Mouse (Mus musculus): ENCODE data around the gene Tef.
A peak's percentile ranks its signal among the peaks of the same experiment; 100 is the strongest.

The Tef gene

DNA sequence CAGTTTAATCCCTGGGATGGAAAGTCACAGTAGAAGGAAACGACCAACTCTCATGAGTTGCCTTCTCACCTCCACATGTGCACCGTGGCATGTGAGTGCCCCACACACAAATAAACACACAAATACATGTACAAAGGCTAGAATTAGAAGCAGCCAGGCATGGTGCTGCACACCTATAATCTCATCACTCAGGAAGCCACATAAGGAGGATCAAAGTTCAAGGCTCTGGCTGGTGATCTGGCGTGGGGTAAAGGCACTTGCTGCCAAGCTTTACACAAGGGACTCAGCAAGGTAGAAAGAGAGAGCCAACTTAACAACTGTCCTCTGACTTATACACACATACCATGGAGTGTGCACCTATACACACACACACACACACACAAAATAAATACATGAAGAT, 1.8 kb upstream of the Tef start:
- no peak for DNase-seq

DNA sequence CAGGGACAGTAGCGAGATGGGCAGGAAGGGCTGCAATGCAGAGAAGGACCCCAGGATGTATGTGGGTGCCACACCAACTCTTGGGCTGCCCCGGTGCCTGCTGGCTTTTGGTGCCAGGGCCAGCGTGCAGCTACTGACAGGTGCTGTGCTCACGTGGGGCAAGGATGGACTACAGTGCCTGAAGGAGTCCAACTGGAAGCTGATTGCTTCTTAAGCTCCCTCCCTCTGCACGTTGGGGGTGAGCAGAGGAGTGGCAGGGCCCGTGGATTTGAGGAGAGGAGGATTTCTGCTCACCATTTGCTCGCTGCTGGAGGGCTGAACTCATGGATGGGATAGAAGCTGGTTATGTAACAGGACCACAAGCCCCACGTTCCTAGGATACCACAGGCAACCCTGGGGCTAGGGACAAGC, 725 bp downstream of the Tef start:
- DNase-seq = no peak

DNA sequence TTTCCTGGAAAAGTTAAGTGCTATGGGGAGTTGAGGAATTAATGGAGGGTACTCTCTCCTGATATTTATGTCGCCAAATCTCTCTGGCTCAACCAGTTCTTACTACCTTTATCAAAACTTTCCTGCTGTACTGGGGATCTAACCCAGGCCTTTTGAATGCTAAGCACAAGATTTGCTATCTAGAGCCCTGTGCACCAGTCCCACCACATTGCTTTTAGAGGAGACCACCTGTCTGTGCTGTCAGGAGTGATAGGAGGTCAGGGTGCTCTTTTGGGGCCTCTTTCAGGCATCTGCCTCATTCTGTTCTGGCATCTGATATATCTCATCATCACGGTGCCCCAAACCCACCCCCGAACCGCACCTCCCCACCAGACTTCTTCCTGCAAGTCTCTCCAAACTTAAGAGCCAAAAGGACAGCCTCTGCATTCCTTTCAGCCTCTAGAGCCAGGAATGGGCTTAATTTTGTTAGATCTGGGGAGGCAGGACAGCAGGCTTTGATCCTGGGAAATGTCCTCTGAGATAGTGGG, 1.3 kb downstream of the Tef start:
- no peak for DNase-seq

DNA sequence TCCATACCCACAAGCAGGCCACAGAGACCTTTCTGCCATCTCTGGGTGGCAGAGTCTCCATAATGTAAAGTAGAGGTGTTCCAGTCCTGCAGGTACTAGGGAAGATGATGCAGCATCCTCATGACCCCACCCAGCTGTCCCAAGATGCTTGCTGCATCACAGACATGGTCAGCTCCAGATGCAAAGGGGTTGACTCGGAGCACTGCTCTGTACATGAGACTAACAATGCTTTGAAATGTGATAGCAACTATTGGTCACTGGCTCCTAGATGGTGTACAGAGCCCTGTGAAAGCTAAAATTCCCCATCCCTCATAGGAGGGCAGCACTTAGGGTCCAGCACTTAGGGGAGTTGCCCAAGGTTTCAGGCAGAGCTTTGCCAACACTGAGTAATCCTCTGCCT, 2.0 kb downstream of the Tef start:
- DNase-seq = no peak

DNA sequence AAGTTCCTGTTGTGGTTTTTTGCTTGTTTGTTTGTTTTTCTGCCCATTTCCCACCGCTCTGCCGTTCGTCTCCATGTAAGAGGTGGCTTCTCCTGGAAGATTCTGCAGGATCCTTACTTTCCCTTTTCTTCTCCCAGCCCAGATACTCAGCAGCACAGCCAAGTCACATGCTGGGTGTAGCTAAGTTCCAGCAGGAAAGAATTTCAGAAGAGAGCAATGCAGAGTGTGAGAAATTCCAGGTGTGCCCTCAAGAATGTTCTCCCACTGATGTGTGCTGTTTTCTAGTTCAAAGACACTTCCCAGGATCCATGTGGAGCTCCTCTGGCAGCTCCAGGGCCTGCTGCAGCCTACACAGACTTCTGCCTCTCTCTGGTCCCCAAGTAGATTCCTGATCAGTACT, 2.7 kb downstream of the Tef start:
- DNase-seq = no peak

DNA sequence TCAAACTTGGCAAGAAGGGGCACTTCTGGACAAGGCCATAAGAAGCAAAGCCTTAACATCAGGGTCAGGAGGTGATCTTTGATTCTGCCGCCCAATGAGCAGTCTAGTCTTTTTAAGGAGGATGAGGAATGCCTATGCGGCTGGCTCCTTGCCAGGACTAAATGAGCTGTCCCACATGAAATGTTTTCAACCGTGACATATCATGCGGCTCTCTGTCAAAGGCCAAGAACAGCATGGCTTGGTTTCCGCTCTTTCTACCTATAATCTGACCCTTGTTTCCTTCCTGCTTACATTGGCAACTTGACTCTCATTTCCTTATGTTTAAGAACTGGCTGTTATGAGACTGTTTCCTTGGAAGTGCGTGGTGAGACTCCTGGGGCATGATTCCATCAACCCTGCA, 3.4 kb downstream of the Tef start:
- peak; percentile 64 to 80 for DNase-seq

DNA sequence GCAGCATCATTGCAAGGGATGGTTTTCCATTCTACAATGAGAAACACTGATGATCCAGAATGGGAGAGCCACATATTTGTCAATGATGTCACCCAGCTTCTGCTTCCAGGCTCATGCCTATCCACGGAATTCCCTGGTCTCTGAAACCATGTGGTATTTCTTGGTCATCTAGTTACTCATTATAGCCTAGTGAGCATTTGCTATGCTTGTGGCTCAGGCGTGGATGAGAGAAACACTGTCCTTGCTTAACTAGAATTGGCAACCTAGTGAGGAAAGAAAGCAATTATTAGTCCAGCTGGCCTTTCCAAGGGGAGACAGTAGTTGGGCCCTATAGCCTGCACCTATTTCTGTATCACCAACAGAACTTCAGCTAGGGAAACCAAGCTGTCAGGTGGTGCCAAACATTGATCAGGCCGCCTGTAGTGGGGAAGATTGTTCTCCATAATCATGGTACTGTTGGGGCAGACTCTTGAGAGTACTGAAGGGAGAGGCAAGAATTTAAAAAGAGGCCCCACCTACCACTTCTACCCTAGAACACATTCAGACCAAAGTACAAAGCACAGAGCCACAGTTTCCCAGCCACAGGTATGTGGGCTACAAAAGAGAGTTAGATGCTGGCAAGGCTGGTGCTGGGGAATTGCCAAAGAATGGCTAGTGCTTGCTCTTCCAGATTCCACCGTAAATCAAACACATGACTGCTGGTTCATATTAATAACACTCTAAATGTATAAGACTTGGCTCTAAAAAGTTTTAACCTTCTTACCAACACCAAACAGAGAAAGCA, 4.6 kb downstream of the Tef start:
- peak; percentile 58 to 75 for DNase-seq

DNA sequence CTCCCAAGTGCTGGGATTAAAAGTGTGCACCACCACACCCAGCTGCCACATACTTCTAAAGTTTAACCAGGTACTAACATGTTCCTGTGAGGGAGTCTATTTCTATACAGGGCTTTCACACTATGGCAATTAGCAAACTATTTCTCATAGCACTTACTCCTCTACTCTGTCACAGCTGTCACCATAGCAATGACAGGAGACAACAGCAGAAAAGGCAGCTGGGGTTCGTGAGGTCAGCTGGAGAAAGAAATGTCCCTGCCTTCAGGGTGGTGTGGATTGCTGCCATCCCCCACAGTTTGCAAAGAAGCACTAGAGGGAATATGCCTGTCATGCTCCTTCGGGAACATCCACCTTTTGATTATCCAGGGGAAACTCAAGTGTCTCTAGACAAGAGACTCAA, 6.6 kb downstream of the Tef start:
- DNase-seq = no peak

DNA sequence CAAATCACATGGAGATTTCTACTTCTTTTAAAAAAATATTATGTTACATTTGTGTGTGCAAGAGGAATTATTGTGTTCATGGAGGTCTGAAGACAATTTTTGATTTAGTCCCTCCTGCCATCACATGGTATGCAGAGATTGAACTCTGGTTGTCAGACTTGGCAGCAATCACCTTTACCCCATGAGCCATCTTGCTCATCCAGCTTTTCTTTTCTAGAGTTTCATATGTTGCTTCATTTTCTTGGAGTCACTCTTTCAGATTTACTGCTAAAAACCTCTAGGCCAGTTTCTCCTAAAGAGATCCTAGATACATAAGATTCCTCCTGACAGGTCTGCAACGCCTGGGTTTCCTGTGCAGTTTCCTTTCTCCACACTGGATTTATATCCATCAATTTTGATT, 7.3 kb downstream of the Tef start:
- DNase-seq = no peak

DNA sequence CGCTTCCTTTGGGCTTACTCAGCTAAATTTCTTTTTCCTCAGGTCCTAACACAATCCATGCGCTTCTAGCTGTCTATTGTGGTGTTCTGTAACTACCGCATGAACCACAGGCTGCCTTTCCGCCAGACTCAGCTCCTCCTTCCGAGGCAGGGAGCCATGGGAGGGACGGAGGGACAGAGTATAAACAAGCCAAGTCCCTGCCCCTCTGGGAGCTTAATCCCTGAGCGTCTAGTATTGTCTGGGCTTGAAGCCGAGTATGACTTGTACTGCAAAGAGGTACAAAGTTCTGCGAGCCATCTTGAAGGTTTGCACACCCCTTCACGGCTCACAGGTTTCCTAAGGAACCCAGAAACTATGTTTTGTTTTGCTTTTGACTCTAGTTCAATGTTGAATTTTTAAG, 7.9 kb downstream of the Tef start:
- DNase-seq = peak; percentile 91 to 95

DNA sequence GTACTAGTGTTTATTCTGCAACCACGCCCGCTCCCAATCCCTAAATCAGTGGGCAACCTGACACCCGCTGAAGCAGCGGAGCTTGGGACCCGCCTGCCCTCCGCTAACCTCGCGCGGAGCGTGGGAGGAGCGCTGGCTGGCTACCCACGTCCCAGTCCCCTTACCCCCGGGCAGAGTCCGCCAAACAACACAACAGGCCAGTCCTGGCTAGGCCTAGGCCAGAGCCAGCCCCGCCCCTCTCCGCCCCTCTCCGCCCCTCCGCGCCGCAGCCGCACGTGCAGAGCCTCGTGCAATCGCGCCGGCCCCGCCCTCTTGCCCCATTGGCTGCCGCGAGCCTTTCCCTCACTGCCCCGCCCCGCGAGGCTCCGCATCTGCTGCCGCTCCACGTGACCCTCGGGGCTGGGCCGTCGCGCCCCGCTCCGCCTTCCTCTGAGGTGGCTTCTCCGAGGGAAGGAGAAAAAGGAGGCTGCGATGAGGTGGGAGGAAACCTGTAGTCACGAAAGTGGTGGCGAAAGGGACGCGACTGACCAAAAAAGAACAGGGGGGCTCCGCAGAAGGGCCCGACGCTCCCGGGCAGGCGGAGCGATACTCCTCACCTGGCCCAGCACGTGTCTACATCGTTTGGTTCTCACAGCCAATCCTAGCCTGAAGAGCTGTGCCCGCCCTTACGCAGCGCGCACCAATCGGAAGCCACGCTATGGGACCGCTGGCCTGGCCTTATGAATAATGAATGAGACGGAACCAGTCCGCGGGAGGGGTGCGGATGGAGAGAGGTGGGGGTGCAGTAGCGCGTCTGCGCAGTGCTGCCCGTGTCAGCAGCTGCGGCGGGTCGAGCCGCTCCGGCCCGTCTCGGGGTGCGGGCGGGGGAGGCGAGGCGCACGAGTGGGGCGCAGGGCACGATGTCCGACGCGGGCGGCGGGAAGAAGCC, 8.7 kb downstream of the Tef start:
- peak; percentile 98 to 99 for DNase-seq

DNA sequence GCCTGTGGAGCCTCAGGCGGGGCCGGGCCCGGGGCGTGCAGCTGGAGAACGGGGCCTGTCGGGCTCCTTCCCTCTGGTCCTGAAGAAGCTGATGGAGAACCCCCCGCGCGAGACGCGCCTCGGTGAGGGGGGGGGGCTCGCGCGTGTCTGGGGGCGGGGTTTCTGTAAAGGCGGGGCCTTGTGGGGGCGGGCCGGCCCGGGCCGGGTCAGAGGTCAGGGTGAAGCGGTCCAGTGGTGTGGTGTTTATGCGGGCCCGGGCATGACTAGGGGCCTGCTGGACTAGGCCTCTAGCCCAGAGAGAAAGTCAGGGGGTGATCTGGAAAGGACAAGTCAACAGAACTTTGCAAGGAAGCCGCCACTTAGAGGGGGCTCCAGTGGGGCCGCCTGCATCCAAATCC, 9.4 kb downstream of the Tef start:
- DNase-seq = no peak

DNA sequence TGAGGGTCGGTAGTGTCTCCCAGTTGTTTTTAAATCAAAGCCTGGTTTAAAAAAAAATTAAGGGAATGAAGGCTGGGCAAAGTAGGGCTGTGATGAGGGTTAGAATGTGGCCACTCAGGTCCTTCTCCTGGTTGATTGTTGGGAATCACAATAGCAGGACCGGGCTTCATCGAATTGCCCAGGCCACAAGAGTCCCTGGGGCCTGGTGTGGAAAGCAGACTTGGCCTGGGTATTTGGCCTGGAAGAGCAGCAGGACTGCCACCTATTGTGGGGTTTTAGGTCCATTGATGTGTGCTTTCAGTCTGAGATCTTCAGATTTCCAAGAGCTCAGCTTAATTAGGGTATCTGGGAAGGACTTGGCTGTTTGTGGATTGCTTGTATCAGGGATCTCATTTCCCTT, 10.1 kb downstream of the Tef start:
- DNase-seq = no peak

DNA sequence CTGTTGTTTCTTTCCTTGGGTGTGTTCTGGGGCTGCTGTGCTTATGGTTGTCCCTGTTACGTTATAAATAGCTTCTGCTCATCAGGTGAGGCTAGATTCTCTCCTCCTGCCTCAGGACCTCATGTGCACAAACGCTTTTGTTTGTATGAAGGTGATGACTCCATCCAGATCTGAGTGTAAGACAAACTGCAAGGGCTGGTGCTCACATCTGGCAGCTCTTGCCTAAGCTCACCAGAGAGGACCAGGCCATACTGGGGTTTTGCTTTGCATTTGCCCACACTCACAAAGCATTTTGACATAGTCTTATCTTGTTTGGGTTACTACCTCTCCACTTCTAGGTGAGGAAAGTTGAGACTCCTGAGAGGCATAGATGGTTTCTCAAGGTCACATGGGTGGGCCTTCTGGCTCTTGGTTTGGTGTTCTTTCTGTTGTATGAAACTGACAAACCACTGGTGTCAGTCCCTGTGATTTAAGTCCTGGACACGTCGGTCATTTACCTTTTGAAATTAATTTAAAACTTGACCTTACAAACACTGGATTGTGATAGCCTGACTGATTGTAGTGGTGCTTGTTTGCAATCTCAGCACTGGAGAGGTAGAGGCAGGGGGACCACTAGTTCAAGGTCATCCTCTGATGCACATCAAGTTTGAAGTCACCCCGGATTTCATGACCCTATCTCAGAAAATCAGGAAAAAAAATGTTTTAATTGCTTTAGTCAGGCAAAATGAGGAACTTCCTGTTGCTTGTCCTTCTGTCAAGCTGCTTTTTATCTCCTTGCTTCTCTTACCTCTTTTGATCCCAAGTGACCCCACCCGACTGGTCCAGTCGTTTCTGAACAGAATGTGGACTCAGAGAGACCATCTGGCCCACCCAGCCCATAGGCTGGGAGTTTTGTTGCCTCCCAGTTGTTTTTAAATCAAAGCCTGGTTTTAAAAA, 10.7 kb downstream of the Tef start:
- DNase-seq = no peak

DNA sequence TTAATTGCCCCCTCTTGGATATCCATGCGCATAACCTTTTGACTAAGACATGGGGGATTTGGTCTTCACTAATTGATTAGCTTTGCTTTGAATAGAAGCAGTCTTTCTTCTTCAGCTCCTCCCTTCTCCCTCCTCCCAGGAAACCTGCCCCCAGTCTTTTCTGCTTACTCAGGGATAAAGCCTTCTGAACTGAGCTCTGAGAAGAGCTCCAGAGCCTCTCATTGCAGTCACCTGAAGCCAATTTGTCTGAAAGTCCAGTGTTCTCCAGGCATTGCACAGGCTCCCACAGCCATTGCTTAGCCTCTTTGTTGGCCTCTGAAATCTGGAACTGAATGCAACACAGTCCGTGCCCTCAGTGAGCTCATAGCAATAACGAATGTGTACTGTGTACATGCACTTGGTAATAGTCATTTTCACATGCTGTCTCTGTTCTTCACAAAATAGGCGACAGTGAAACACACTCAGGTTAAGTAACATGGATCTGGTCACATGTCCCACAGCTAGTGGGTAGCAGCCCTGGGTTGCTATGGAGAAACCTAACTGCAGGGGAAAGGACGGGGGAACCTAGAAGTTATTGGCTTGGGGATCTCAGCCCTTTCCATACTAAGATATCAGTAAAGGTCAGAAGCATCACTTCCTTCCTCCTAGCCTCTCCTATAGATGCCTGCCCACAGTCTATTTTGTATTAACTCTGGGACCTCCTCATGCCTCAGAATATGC, 11.9 kb downstream of the Tef start:
- DNase-seq = no peak

DNA sequence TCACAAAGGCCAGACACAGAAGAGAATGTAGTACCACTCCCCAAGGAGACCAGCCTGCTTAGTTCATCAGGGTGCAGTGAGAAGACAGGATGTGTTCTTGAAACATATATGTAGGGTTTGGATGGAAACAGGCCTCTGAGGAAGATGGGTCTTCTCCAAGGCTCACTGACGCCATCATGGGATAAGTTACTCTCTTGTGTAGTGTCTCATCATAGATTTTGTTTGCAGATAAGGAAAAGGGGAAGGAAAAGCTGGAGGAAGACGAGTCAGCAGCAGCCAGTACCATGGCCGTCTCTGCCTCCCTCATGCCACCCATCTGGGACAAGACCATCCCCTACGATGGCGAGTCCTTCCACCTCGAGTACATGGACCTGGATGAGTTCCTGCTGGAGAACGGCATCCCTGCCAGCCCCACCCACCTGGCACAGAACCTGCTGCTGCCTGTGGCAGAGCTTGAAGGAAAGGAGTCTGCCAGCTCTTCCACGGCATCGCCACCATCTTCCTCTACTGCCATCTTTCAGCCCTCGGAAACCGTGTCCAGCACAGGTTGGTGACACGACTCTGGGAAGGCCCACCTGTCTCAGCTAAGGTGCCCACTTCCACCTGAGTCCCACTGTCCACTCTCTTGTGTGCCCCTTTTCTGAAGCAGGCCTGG, 12.6 kb downstream of the Tef start:
- DNase-seq = peak in 1 of 2 experiments; percentile 22

DNA sequence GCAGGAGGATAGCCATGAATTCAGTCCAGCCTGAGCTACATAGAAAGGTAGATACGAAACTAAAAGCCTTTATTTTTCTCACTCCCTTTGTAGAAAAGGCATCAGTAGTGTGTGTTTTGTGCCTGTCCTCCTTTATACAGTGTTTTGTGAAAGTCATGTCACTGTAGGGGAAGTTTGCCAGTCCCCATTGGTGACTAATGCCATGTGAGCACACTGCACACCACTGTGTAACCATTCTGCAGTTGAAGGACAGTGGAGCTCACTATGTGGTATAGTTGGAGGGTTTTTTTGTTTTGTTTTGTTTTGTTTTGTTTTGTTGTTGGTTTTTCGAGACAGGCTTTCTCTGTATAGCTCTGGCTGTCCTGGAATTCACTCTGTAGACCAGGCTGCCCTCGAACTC, 16.2 kb downstream of the Tef start:
- DNase-seq = no peak

DNA sequence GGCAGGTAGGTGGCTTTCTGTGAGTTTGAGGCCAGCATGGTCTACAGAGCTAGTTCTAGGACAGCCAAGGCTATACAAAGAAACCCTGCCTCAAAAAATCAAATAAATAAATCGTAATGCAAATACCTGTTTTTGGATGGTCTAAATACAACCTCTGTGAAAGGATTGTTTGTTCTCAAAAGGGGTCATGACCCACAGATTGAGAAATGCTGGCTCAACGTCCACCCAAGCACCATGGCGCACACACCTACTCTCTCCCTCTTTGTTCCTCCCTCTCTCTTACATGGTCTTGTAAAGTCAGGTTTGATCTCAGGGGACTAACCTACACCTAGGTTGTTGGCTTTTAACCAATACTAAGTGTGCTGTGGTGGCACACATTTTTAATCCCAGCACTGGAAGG, 20.4 kb downstream of the Tef start:
- no peak for DNase-seq

DNA sequence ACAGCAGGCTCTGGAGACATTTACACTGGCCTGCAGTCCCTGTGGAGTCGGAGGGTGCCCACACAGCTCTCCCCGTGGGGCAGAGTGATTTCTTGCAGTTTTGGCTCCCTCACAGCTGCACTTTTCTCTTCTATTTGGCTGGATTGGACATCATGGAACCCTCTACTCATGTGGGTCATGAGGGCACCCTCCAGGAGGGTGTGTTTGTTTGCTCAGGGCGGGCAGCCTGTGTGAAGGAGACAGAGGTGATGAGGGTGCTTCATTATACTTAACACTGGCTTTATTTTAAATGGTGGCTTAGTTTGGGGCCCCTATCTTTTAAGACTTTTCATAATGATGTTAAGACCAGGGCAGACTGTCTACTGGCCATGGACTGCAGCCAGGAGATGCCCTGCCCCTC, 22.6 kb downstream of the Tef start:
- no peak for DNase-seq

DNA sequence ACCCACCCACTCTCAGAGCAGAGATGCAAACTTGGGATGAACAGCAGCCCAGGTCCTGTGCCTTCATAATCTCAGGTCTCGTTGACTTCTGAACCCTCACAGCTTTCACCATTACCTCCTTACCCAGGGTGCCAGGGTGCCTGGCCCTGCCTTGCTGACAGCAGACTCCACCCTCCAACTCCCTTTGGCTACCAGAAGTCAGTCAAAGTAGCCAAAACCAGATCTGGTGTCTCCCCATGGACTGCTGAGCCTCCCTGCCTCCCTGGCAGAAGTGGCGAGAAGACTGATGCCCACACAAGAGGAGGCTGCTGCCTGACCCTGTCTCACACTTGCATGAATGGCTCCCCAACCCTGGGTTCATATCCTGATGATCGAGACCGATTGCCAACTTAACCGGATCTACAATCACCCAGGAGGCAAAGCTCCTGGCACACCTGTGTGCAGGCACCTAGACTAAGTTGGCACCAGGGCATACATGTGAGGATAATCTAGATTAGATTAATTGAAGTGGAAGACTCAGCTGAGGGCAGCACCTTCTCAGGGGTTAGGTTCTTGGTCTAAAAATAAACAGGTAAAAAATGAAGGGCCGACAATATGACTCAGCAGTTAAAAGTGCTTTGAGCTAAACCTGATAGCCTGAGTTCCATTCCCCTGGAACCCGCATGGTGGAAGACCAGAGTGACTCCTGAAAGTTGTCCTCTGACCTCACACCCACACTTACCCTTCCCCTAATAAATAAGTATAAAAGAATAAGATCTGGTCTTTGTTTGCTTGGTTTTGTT, 26.4 kb downstream of the Tef start:
- DNase-seq = no peak

DNA sequence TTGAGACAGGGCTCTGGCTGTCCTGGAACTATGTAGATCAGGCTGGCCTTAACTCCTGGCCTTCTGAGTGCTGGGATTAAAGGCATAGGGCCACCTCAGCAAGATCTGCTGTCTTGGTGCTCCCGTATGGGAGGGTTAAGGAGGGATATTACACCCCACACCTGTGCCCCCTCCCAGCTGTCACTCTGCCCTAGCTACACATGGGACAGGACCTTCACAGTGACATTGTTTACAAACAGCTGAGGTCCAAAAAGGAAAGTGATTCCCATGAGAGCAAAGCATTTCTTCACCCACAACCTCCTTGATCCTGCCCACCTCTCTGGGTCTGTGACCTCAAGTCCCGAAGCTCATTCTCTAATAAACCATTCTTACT, 27.0 kb downstream of the Tef start:
- no peak for DNase-seq

All from lung, postnatal 4 days (tissue).